Mouse (Mus musculus) heart, adult 2 months (tissue): ENCODE measurements around the gene Schip1.

Experiments
- CTCF ChIP-seq: fragments of 200-600 bp; IDR thresholded peaks from 2 replicates; pipeline ENCODE4 v1.8.1; 2022; ENCODE audit warnings: antibody characterized with exemption, mild to moderate bottlenecking, moderate library complexity
- POLR2A ChIP-seq: fragments of 200-500 bp; IDR thresholded peaks from 2 replicates; pipeline ENCODE4 v1.6.1; 2011; ENCODE audit warnings: mild to moderate bottlenecking, low read depth, low read length, control low read depth; ENCODE audit not compliant: insufficient read depth

DNA sequence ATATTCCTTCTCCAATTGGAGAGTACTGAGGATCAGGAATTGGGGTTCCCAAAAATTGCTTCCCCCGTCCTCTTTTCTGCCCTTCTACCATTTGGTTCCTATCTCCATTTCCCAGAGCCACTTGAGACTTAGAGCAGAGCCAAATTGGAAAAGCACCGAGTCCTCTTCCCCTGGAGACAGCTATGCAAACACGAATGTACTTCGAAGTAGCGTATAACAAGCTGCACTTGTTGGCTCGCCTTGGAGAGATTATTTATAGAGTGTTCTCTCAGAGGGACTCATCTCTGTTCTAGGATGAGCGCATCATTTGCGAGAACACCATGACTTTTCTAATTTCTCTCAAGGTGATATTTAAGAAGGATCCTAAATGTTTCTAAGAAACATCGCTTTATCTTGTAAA, 538.3 kb downstream of the Schip1 start:
- TF ChIP-seq CTCF (peak; percentile 12; the same call in 1 of the 2 replicates), POLR2A (no peak)
